Mouse (Mus musculus) MEL (cell line): ENCODE results near the gene Hivep2.

Experiments
- CHD1 ChIP-seq: IDR thresholded peaks from 2 replicates; pipeline ENCODE4 v1.6.1; 2012; ENCODE audit warnings: low read depth, mild to moderate bottlenecking, inconsistent platforms, low read length, improper control_type of control experiment
- CTCF ChIP-seq, 3 experiments: IDR thresholded peaks in 2 of 3; conservative IDR thresholded peaks in 1 of 3; 2 replicates each; pipeline ENCODE4 v1.5.1; 2011 to 2012; ENCODE audit warnings: low read length in 3 of 3, low read depth in 2 of 3, mild to moderate bottlenecking in 2 of 3, improper control_type of control experiment in 1 of 3, inconsistent platforms in 1 of 3, mixed read lengths in 1 of 3, moderate library complexity in 1 of 3; ENCODE audit not compliant: control insufficient read depth in 1 of 3, insufficient read depth in 1 of 3, poor library complexity in 1 of 3, severe bottlenecking in 1 of 3
- EP300 ChIP-seq, 2 experiments: IDR thresholded peaks; 2 replicates each; pipeline ENCODE4 v1.6.1; 2011; ENCODE audit warnings: improper control_type of control experiment in 2 of 2, low read length in 2 of 2, low read depth in 1 of 2, mild to moderate bottlenecking in 1 of 2
- GATA1 ChIP-seq: IDR thresholded peaks from 2 replicates; pipeline ENCODE4 v1.6.1; 2011; ENCODE audit warnings: low read depth, low read length, improper control_type of control experiment
- MAFK ChIP-seq: IDR thresholded peaks from 2 replicates; pipeline ENCODE4 v1.6.1; 2011; ENCODE audit warnings: low read depth, mild to moderate bottlenecking, low read length, improper control_type of control experiment, borderline replicate concordance
- POLR2A ChIP-seq, 2 experiments: IDR thresholded peaks; 2 replicates each; pipeline ENCODE4 v1.6.1; 2011 to 2012; ENCODE audit warnings: low read length in 2 of 2, mild to moderate bottlenecking in 2 of 2, control low read depth in 1 of 2, improper control_type of control experiment in 1 of 2, low read depth in 1 of 2, moderate library complexity in 1 of 2; ENCODE audit not compliant: control insufficient read depth in 1 of 2, insufficient read depth in 1 of 2, poor library complexity in 1 of 2
- POLR2AphosphoS2 ChIP-seq: IDR thresholded peaks from 2 replicates; pipeline ENCODE4 v1.6.1; 2011; ENCODE audit warnings: low read length, improper control_type of control experiment
- RAD21 ChIP-seq: IDR thresholded peaks from 2 replicates; pipeline ENCODE4 v1.6.1; 2011; ENCODE audit warnings: mild to moderate bottlenecking, low read depth, low read length, improper control_type of control experiment
- ZMIZ1 ChIP-seq: IDR thresholded peaks from 2 replicates; pipeline ENCODE4 v1.6.1; 2012; ENCODE audit warnings: low read depth, mild to moderate bottlenecking, inconsistent platforms, low read length, improper control_type of control experiment, moderate library complexity

- no peak for TF ChIP-seq POLR2A (IDR thresholded peaks at IDR 0.05; ENCODE audit: control insufficient read depth in 1 of 2, insufficient read depth in 1 of 2, low read depth in 1 of 2, low read length in 2 of 2, poor library complexity in 1 of 2)
- no peak for TF ChIP-seq CTCF (IDR thresholded peaks at IDR 0.05 in 2 of 3, conservative IDR thresholded peaks at IDR 0.05 in 1 of 3; ENCODE audit: control insufficient read depth in 1 of 3, insufficient read depth in 1 of 3, low read depth in 2 of 3, low read length in 3 of 3, poor library complexity in 1 of 3, severe bottlenecking in 1 of 3)
- no peak for TF ChIP-seq POLR2AphosphoS2
- TF ChIP-seq RAD21 = no peak
- no peak for TF ChIP-seq EP300 (IDR thresholded peaks at IDR 0.05; ENCODE audit: low read depth in 1 of 2, low read length in 2 of 2)
- no peak for TF ChIP-seq CHD1
- no peak for TF ChIP-seq MAFK
- TF ChIP-seq GATA1 = no peak
- TF ChIP-seq ZMIZ1 = no peak
Measured at GRCm38 (mm10) chr10:14089488-14089887, 123.6 kb downstream of the Hivep2 start.
